In the genomic region with DNA sequence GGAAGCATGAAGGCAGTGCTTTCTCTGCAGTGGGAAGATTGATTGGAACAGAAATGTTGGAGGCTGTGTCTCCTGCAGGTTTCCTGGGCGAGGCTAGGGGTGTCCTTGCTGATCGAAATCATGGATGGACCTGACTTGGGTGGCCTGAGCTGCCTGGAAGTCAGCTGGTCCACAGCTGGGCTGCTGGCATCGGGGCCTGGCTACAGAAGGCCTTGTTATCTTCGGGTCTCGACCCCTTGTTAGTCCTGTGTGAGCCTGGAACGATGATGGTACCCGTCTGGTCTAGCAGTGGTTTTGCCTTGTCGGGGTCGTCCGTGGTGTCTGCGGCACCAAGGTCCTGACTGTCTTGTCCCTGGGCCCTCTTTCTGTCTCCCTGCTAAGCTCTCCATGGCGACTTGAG, we compare ENCODE assay signal across 27 mouse cellular contexts.
DNase-seq lines count a peak whose midpoint lies in the region; ATAC-seq and TF ChIP-seq lines count a peak whose summit lies in the region.
"Had no signal": no experiment of that assay in that cellular context is flagged by ENCODE, and none has a peak within 500 bp of the region (broad histone marks: within the 10 kb centered on the region; RNA-seq: fewer than 3 reads in every experiment).

No protein-coding gene starts in this region.

- H3K9me3 ChIP-seq in heart, embryonic 14.5 days (ENCODE audit: control insufficient read depth, low read length): no peaks in the 10 kb centered on the region
- no peaks in the 10 kb centered on the region for H3K9me3 ChIP-seq in heart, embryonic 11.5 days (replicated peaks; ENCODE audit: control insufficient read depth, low read length)
- H3K9me3 ChIP-seq in lung, embryonic 14.5 days (ENCODE audit: low read depth, low read length): no peaks in the 10 kb centered on the region
- no peaks in the 10 kb centered on the region for H3K9me3 ChIP-seq in midbrain, postnatal 0 days (ENCODE audit: low read length)
- H3K9me3 ChIP-seq in midbrain, embryonic 11.5 days (ENCODE audit: control insufficient read depth, low read length): no peaks in the 10 kb centered on the region
- no peaks in the 10 kb centered on the region for H3K9me3 ChIP-seq in stomach, embryonic 14.5 days (ENCODE audit: control insufficient read depth, low read depth, low read length)
- H3K9me3 ChIP-seq: heart, embryonic 15.5 days; midbrain, embryonic 12.5 days had no signal

- H3K9ac ChIP-seq in heart, embryonic 14.5 days (ENCODE audit: low read length): no peak overlapping the region
- no peak overlapping the region for H3K9ac ChIP-seq in heart, embryonic 11.5 days (ENCODE audit: low read depth, low read length)
- H3K9ac ChIP-seq in lung, embryonic 14.5 days: no peak overlapping the region
- no peak overlapping the region for H3K9ac ChIP-seq in midbrain, postnatal 0 days (replicated peaks; ENCODE audit: low read length, poor library complexity, severe bottlenecking)
- H3K9ac ChIP-seq in midbrain, embryonic 11.5 days (ENCODE audit: low read length): no peak overlapping the region
- no peak overlapping the region for H3K9ac ChIP-seq in stomach, embryonic 14.5 days (replicated peaks; ENCODE audit: low read depth, low read length)
- H3K9ac ChIP-seq: heart, embryonic 15.5 days; hindbrain, embryonic 14.5 days; liver, embryonic 14.5 days; midbrain, embryonic 12.5 days had no signal

- peak; percentile 12 for DNase-seq in lung, embryonic 14.5 days
- DNase-seq in lung, postnatal 36 days: no peak
- no peak for DNase-seq in midbrain, postnatal 0 days (ENCODE audit: low spot score)
- DNase-seq in midbrain, embryonic 11.5 days (ENCODE audit: low spot score, missing footprints): no peak
- DNase-seq in gastrocnemius, adult 8-10 months (ENCODE audit: low spot score in 2 of 2): no peak
- DNase-seq: adrenal gland, postnatal 25 days; cerebellum, adult 18-20 months; cerebellum, postnatal 10 days; gastrocnemius, adult 2 months; heart, postnatal 36 days; kidney, adult 2 months; layer of hippocampus, adult 9-11 months; liver; lung, postnatal 14 days; right cerebral cortex, adult 18-20 months; spleen, adult 18-20 months had no signal

- 71% methylated on average over 12 of the region's 12 CpGs for WGBS in heart, embryonic 14.5 days
- 59% methylated on average over 12 of the region's 12 CpGs for WGBS in heart, embryonic 11.5 days (ENCODE audit: insufficient replicate concordance)
- WGBS in lung, embryonic 14.5 days: 43% methylated on average over 12 of the region's 12 CpGs
- WGBS in midbrain, postnatal 0 days: 92% methylated on average over 12 of the region's 12 CpGs
- WGBS in midbrain, embryonic 11.5 days: 87% methylated on average over 12 of the region's 12 CpGs
- WGBS in stomach, embryonic 14.5 days: 51% methylated on average over 12 of the region's 12 CpGs

- H3K27me3 ChIP-seq in heart, embryonic 14.5 days (ENCODE audit: control insufficient read depth, insufficient read depth, low read length): no peaks in the 10 kb centered on the region
- no peaks in the 10 kb centered on the region for H3K27me3 ChIP-seq in heart, embryonic 11.5 days (ENCODE audit: control insufficient read depth, insufficient read depth, low read length)
- no peaks in the 10 kb centered on the region for H3K27me3 ChIP-seq in lung, embryonic 14.5 days (ENCODE audit: insufficient read depth, low read length)
- H3K27me3 ChIP-seq in midbrain, postnatal 0 days (ENCODE audit: insufficient read depth, low read length): no peaks in the 10 kb centered on the region
- H3K27me3 ChIP-seq in midbrain, embryonic 11.5 days (ENCODE audit: control insufficient read depth, insufficient read depth, low read length): no peaks in the 10 kb centered on the region
- no peaks in the 10 kb centered on the region for H3K27me3 ChIP-seq in stomach, embryonic 14.5 days (ENCODE audit: control insufficient read depth, insufficient read depth, low read length)
- H3K27me3 ChIP-seq: heart, embryonic 15.5 days; midbrain, embryonic 12.5 days had no signal

- TF ChIP-seq CTCF in lung, embryonic 14.5 days (IDR thresholded peaks at IDR 0.05; ENCODE audit: low read depth): no peak
- no peak for TF ChIP-seq CTCF in midbrain, postnatal 0 days (IDR thresholded peaks at IDR 0.05)

- H3K36me3 ChIP-seq in heart, embryonic 14.5 days (ENCODE audit: control insufficient read depth, insufficient read depth, low read length): peaks cover 2% of the 10 kb centered on the region; the same call in 1 of the 2 replicates
- no peaks in the 10 kb centered on the region for H3K36me3 ChIP-seq in heart, embryonic 11.5 days (ENCODE audit: control insufficient read depth, insufficient read depth, low read length)
- H3K36me3 ChIP-seq in lung, embryonic 14.5 days (ENCODE audit: insufficient read depth): peaks cover 16% of the 10 kb centered on the region; the same call in 1 of the 2 replicates
- H3K36me3 ChIP-seq in midbrain, postnatal 0 days (ENCODE audit: insufficient read depth, low read length): no peaks in the 10 kb centered on the region
- H3K36me3 ChIP-seq in midbrain, embryonic 11.5 days (ENCODE audit: control insufficient read depth, insufficient read depth, low read length): no peaks in the 10 kb centered on the region
- H3K36me3 ChIP-seq in stomach, embryonic 14.5 days (ENCODE audit: control insufficient read depth, insufficient read depth, low read length): peaks cover 3% of the 10 kb centered on the region; the same call in 1 of the 2 replicates
- H3K36me3 ChIP-seq: heart, embryonic 15.5 days had no signal

- no peak overlapping the region for H3K4me3 ChIP-seq in heart, embryonic 14.5 days (ENCODE audit: control insufficient read depth in 1 of 2, insufficient read depth in 1 of 2, low read depth in 1 of 2, low read length in 2 of 2)
- no peak overlapping the region for H3K4me3 ChIP-seq in heart, embryonic 11.5 days (ENCODE audit: low read depth, low read length)
- no peak overlapping the region for H3K4me3 ChIP-seq in lung, embryonic 14.5 days (ENCODE audit: low read depth, low read length)
- no peak overlapping the region for H3K4me3 ChIP-seq in midbrain, postnatal 0 days (ENCODE audit: low read depth, low read length)
- no peak overlapping the region for H3K4me3 ChIP-seq in midbrain, embryonic 11.5 days (ENCODE audit: low read depth, low read length)
- H3K4me3 ChIP-seq in stomach, embryonic 14.5 days (ENCODE audit: low read depth, low read length): no peak overlapping the region
- H3K4me3 ChIP-seq: erythroblast, embryonic 14.5 days; gastrocnemius, adult 2 months; heart, embryonic 15.5 days; midbrain, embryonic 12.5 days had no signal

- H3K27ac ChIP-seq in heart, embryonic 14.5 days (replicated peaks in 1 of 2; ENCODE audit: control insufficient read depth in 1 of 2, insufficient read depth in 1 of 2, low read depth in 2 of 2, low read length in 2 of 2): no peak overlapping the region
- H3K27ac ChIP-seq in heart, embryonic 11.5 days (ENCODE audit: low read depth, low read length): no peak overlapping the region
- H3K27ac ChIP-seq in lung, embryonic 14.5 days (ENCODE audit: low read depth): no peak overlapping the region
- peak overlapping the region; percentile 43; the same call in 1 of the 2 replicates for H3K27ac ChIP-seq in midbrain, postnatal 0 days (ENCODE audit: low read depth, low read length)
- H3K27ac ChIP-seq in midbrain, embryonic 11.5 days (ENCODE audit: low read depth, low read length): no peak overlapping the region
- no peak overlapping the region for H3K27ac ChIP-seq in stomach, embryonic 14.5 days (ENCODE audit: low read length)
- H3K27ac ChIP-seq: gastrocnemius, adult 2 months; heart, embryonic 15.5 days; hindbrain, embryonic 14.5 days; kidney, postnatal 0 days; liver, embryonic 14.5 days; midbrain, embryonic 12.5 days had no signal

- peaks cover 2 to 3% of the 10 kb centered on the region in 2 experiments; a peak in 1 of 4 replicates for H3K4me1 ChIP-seq in heart, embryonic 14.5 days (ENCODE audit: control insufficient read depth in 2 of 2, insufficient read depth in 2 of 2, low read length in 2 of 2)
- H3K4me1 ChIP-seq in heart, embryonic 11.5 days (ENCODE audit: control insufficient read depth, insufficient read depth, low read length): peaks cover 5% of the 10 kb centered on the region; the same call in 1 of the 2 replicates
- peaks cover 4% of the 10 kb centered on the region; the same call in 1 of the 2 replicates for H3K4me1 ChIP-seq in lung, embryonic 14.5 days (ENCODE audit: insufficient read depth)
- H3K4me1 ChIP-seq in midbrain, postnatal 0 days (ENCODE audit: insufficient read depth, low read length): peaks cover under 1% of the 10 kb centered on the region; the same call in 1 of the 2 replicates
- H3K4me1 ChIP-seq in midbrain, embryonic 11.5 days (ENCODE audit: control insufficient read depth, insufficient read depth, low read length): peaks cover 2% of the 10 kb centered on the region; the same call in 1 of the 2 replicates
- H3K4me1 ChIP-seq in stomach, embryonic 14.5 days (ENCODE audit: control insufficient read depth, insufficient read depth, low read length): peaks cover 19% of the 10 kb centered on the region

- no peak overlapping the region for H3K4me2 ChIP-seq in heart, embryonic 14.5 days (ENCODE audit: low read length)
- no peak overlapping the region for H3K4me2 ChIP-seq in heart, embryonic 11.5 days
- H3K4me2 ChIP-seq in lung, embryonic 14.5 days: no peak overlapping the region
- H3K4me2 ChIP-seq in midbrain, postnatal 0 days (ENCODE audit: low read depth, low read length, poor library complexity, severe bottlenecking): no peak overlapping the region
- no peak overlapping the region for H3K4me2 ChIP-seq in midbrain, embryonic 11.5 days
- H3K4me2 ChIP-seq in stomach, embryonic 14.5 days (replicated peaks; ENCODE audit: low read depth, low read length): no peak overlapping the region
- H3K4me2 ChIP-seq: heart, embryonic 15.5 days; hindbrain, embryonic 14.5 days; midbrain, embryonic 12.5 days had no signal

- ATAC-seq in heart, embryonic 14.5 days (ENCODE audit: insufficient number of reproducible peaks, insufficient read depth, low FRiP score, low read depth): peak; percentile 36; the same call in 1 of the 2 replicates
- no peak for ATAC-seq in heart, embryonic 11.5 days (replicated peaks; ENCODE audit: insufficient number of reproducible peaks, low FRiP score, low TSS enrichment)
- ATAC-seq in lung, embryonic 14.5 days (ENCODE audit: insufficient read depth): 0 out of 2 replicates have a peak, but pooled peaks have one; percentile 26
- no peak for ATAC-seq in midbrain, postnatal 0 days (ENCODE audit: low FRiP score)
- ATAC-seq in midbrain, embryonic 11.5 days (ENCODE audit: low FRiP score): no peak
- 0 out of 2 replicates have a peak, but pooled peaks have one; percentile 51 for ATAC-seq in stomach, embryonic 14.5 days (ENCODE audit: insufficient number of reproducible peaks, insufficient read depth, low FRiP score, low read depth)
- ATAC-seq: forebrain, embryonic 16.5 days; inflammation-experienced regulatory T-cells, adult 6 months had no signal

Comparison
In these comparisons a context has a peak if more than half of its experiments do, and no peak if none do; other contexts are left out.
1. ATAC-seq: peak in heart, embryonic 14.5 days (single experiment), lung, embryonic 14.5 days (single experiment) and stomach, embryonic 14.5 days (single experiment); none in heart, embryonic 11.5 days (single experiment), midbrain, postnatal 0 days (single experiment) and midbrain, embryonic 11.5 days (single experiment).